Comparison of ENCODE assay signal across 7 mouse cellular contexts in genomic region chr11:7212126-7212798, GRCm38 (mm10). TPM values are rescaled to one million over a fixed set of nuclear protein-coding genes. Genes with fewer than 3 reads are reported as not detected.
A peak's percentile ranks its signal among the peaks of the same experiment; 100 is the strongest.
DNase-seq lines count a peak whose midpoint lies in the region; ATAC-seq and TF ChIP-seq lines count a peak whose summit lies in the region.

No protein-coding gene starts in this region.

- 0 out of 2 replicates have a peak overlapping the region, but pooled peaks have one; percentile 10 for H3K27ac ChIP-seq in liver, adult 2 months (replicated peaks; ENCODE audit: insufficient read depth, low read depth, low read length)
- no peak overlapping the region for H3K27ac ChIP-seq in forebrain, embryonic 13.5 days
- H3K27ac ChIP-seq in limb, embryonic 14.5 days (replicated peaks; ENCODE audit: low read depth, low read length) = peak overlapping the region; percentile 44; the same call in 1 of the 2 replicates
- no peak overlapping the region for H3K27ac ChIP-seq in small intestine, adult 2 months (ENCODE audit: insufficient read depth, low read depth, low read length)

- no peak for ATAC-seq in forebrain, embryonic 13.5 days
- 0 out of 2 replicates have a peak, but pooled peaks have one; percentile 7 for ATAC-seq in limb, embryonic 14.5 days (ENCODE audit: low FRiP score, low read depth)
- no peak for ATAC-seq in megakaryocyte progenitor cell, adult 5-6 weeks (replicated peaks; ENCODE audit: poor library complexity)

- WGBS in liver, adult 2 months = 27% methylated on average over 17 of the region's 17 CpGs
- WGBS in forebrain, embryonic 13.5 days = 23% methylated on average over 17 of the region's 17 CpGs
- WGBS in limb, embryonic 14.5 days = 11% methylated on average over 17 of the region's 17 CpGs
- 20% methylated on average over 17 of the region's 17 CpGs for WGBS in small intestine, adult 2 months

- no peaks in the 10 kb centered on the region for H3K36me3 ChIP-seq in liver, adult 2 months (ENCODE audit: control insufficient read depth, insufficient read depth, low read length)
- H3K36me3 ChIP-seq in forebrain, embryonic 13.5 days (ENCODE audit: poor library complexity, severe bottlenecking) = no peaks in the 10 kb centered on the region
- peaks cover 14% of the 10 kb centered on the region for H3K36me3 ChIP-seq in limb, embryonic 14.5 days (ENCODE audit: control insufficient read depth, insufficient read depth, low read length)
- H3K36me3 ChIP-seq in small intestine, adult 2 months (ENCODE audit: control insufficient read depth, insufficient read depth, low read length) = no peaks in the 10 kb centered on the region

- peaks cover 8% of the 10 kb centered on the region; the same call in 1 of the 2 replicates for H3K27me3 ChIP-seq in liver, adult 2 months (ENCODE audit: control insufficient read depth, insufficient read depth, low read length)
- H3K27me3 ChIP-seq in forebrain, embryonic 13.5 days = peaks cover 33% of the 10 kb centered on the region
- peaks cover 23% of the 10 kb centered on the region; the same call in 1 of the 2 replicates for H3K27me3 ChIP-seq in limb, embryonic 14.5 days (ENCODE audit: control insufficient read depth, insufficient read depth, low read length)
- H3K27me3 ChIP-seq in small intestine, adult 2 months (ENCODE audit: control insufficient read depth, insufficient read depth, low read length) = peaks cover 10% of the 10 kb centered on the region; the same call in 1 of the 2 replicates

- H3K4me2 ChIP-seq in forebrain, embryonic 13.5 days = peak overlapping the region; percentile 86
- peak overlapping the region; percentile 82 for H3K4me2 ChIP-seq in limb, embryonic 14.5 days (replicated peaks; ENCODE audit: low read depth, low read length, severe bottlenecking)

- H3K79me2 ChIP-seq in liver, adult 2 months (ENCODE audit: control insufficient read depth, insufficient read depth, low read length) = no peaks in the 10 kb centered on the region

- DNase-seq in liver, adult 2 months (ENCODE audit: extremely low read depth, low read depth, low spot score) = no peak
- DNase-seq in liver = no peak
- DNase-seq in limb, embryonic 14.5 days (ENCODE audit: low spot score) = peak; percentile 67
- DNase-seq in ovary, postnatal 14 days (ENCODE audit: low spot score) = no peak

- peak overlapping the region; percentile 9 for H3K4me3 ChIP-seq in liver, adult 2 months (ENCODE audit: insufficient read depth, low read depth, low read length)
- peak overlapping the region; percentile 58 for H3K4me3 ChIP-seq in forebrain, embryonic 13.5 days
- H3K4me3 ChIP-seq in limb, embryonic 14.5 days (replicated peaks; ENCODE audit: low read length) = peak overlapping the region; percentile 52
- peak overlapping the region; percentile 66 for H3K4me3 ChIP-seq in small intestine, adult 2 months (ENCODE audit: low read depth, low read length)

- peaks cover 5% of the 10 kb centered on the region; the same call in 1 of the 2 replicates for H3K4me1 ChIP-seq in liver, adult 2 months (ENCODE audit: control insufficient read depth, insufficient read depth, low read length)
- peaks cover 22% of the 10 kb centered on the region for H3K4me1 ChIP-seq in forebrain, embryonic 13.5 days
- H3K4me1 ChIP-seq in limb, embryonic 14.5 days (ENCODE audit: control insufficient read depth, insufficient read depth, low read length) = peaks cover 11% of the 10 kb centered on the region
- H3K4me1 ChIP-seq in small intestine, adult 2 months (ENCODE audit: control insufficient read depth, insufficient read depth, insufficient read length, low read length) = no peaks in the 10 kb centered on the region

- TF ChIP-seq POLR2A in liver, adult 2 months (IDR thresholded peaks at IDR 0.05; ENCODE audit: extremely low read depth, insufficient read depth, low read length) = no peak
- no peak for TF ChIP-seq POLR2A in limb, embryonic 14.5 days (IDR thresholded peaks at IDR 0.05; ENCODE audit: borderline replicate concordance, extremely low read depth, insufficient read depth, insufficient read length)
- TF ChIP-seq POLR2A in small intestine, adult 2 months (IDR thresholded peaks at IDR 0.05; ENCODE audit: low read depth, low read length) = no peak

- peak overlapping the region; percentile 19; the same call in 1 of the 2 replicates for H3K9ac ChIP-seq in liver, adult 2 months (ENCODE audit: low read depth, low read length)
- H3K9ac ChIP-seq in forebrain, embryonic 13.5 days = no peak overlapping the region
- peak overlapping the region; percentile 58; the same call in 1 of the 2 replicates for H3K9ac ChIP-seq in limb, embryonic 14.5 days (ENCODE audit: low read depth, low read length, severe bottlenecking)

- no peak for TF ChIP-seq CTCF in liver, adult 2 months (IDR thresholded peaks at IDR 0.05; ENCODE audit: low read depth, low read length)
- no peak for TF ChIP-seq CTCF in small intestine, adult 2 months (IDR thresholded peaks at IDR 0.05; ENCODE audit: extremely low read depth, insufficient read length, insufficient replicate concordance, low read depth, low read length)

- no peaks in the 10 kb centered on the region for H3K9me3 ChIP-seq in forebrain, embryonic 13.5 days (replicated peaks)
- no peaks in the 10 kb centered on the region for H3K9me3 ChIP-seq in limb, embryonic 14.5 days (ENCODE audit: control insufficient read depth, low read length)

RNA-seq across cellular contexts. Expression of gene Igfbp3, which starts 1.5 kb away (rescaled TPM):
- total RNA-seq in liver, adult 2 months (2014; rRNA removed) = 17.7 and 34.6 TPM in 2 replicates
- 23.5 and 31.2 TPM in 2 replicates for polyA plus RNA-seq in liver, adult 2 months (2012; rRNA removed)
- polyA plus RNA-seq in forebrain, embryonic 13.5 days (2015; fragmentation: Nextera tagmentation; extraction: Ambion mirVana) = 9.6 and 11.6 TPM in 2 replicates
- polyA plus RNA-seq in limb, embryonic 14.5 days (2012; rRNA removed) = 277 and 285 TPM in 2 replicates
- 191 and 214 TPM in 2 replicates for polyA plus RNA-seq in limb, embryonic 14.5 days (2014; fragmentation: Nextera tagmentation; extraction: Ambion mirVana)
- 78.8 and 116 TPM in 2 replicates for polyA plus RNA-seq in small intestine, adult 2 months (2012; rRNA removed)
- total RNA-seq in megakaryocyte progenitor cell, adult 5-6 weeks (2015) = not detected in 2 replicates
- not detected in 2 replicates for total RNA-seq in megakaryocyte progenitor cell, adult 5-6 weeks (2017)

RNA-seq across cellular contexts. Expression of gene Igfbp1, which starts 14.7 kb away (rescaled TPM):
- total RNA-seq in liver, adult 2 months (2014; rRNA removed) = 89.1 and 176 TPM in 2 replicates
- 17.1 and 50.9 TPM in 2 replicates for polyA plus RNA-seq in liver, adult 2 months (2012; rRNA removed)
- 0.18 and 0.30 TPM in 2 replicates for polyA plus RNA-seq in forebrain, embryonic 13.5 days (2015; fragmentation: Nextera tagmentation; extraction: Ambion mirVana)
- 1.4 and 2.0 TPM in 2 replicates for polyA plus RNA-seq in limb, embryonic 14.5 days (2012; rRNA removed)
- 1.6 and 1.7 TPM in 2 replicates for polyA plus RNA-seq in limb, embryonic 14.5 days (2014; fragmentation: Nextera tagmentation; extraction: Ambion mirVana)
- 0.19 TPM in 1 of 2 replicates, not detected in the other for polyA plus RNA-seq in small intestine, adult 2 months (2012; rRNA removed)
- not detected in 2 replicates for total RNA-seq in megakaryocyte progenitor cell, adult 5-6 weeks (2015)
- total RNA-seq in megakaryocyte progenitor cell, adult 5-6 weeks (2017) = not detected in 2 replicates

RNA-seq across cellular contexts. Expression of gene Gm11985, which starts 23.9 kb away (rescaled TPM):
- total RNA-seq in liver, adult 2 months (2014; rRNA removed) = not detected in 2 replicates
- not detected in 2 replicates for polyA plus RNA-seq in liver, adult 2 months (2012; rRNA removed)
- polyA plus RNA-seq in forebrain, embryonic 13.5 days (2015; fragmentation: Nextera tagmentation; extraction: Ambion mirVana) = not detected in 2 replicates
- polyA plus RNA-seq in limb, embryonic 14.5 days (2012; rRNA removed) = 0.06 and 0.14 TPM in 2 replicates
- not detected in 2 replicates for polyA plus RNA-seq in limb, embryonic 14.5 days (2014; fragmentation: Nextera tagmentation; extraction: Ambion mirVana)
- not detected in 2 replicates for polyA plus RNA-seq in small intestine, adult 2 months (2012; rRNA removed)
- total RNA-seq in megakaryocyte progenitor cell, adult 5-6 weeks (2015) = not detected in 2 replicates
- total RNA-seq in megakaryocyte progenitor cell, adult 5-6 weeks (2017) = not detected in 2 replicates

Comparison
In these comparisons a context has a peak if more than half of its experiments do, and no peak if none do; other contexts are left out.
1. H3K27ac ChIP-seq: peak in liver, adult 2 months (single experiment) and limb, embryonic 14.5 days (single experiment); none in forebrain, embryonic 13.5 days (single experiment) and small intestine, adult 2 months (single experiment).
2. H3K4me3 ChIP-seq: peak in every context shown above with its lines; median percentile 66 in small intestine, adult 2 months; 58 in forebrain, embryonic 13.5 days; 52 in limb, embryonic 14.5 days; 9 in liver, adult 2 months.